Mouse (Mus musculus) activated CD4-positive, CD25-positive, alpha-beta regulatory T cell, adult 9 weeks (primary cell): Measurements from ENCODE around the gene Wfdc5. TPM values are rescaled to one million over a fixed set of nuclear protein-coding genes. Genes with fewer than 3 reads are reported as not detected.

Experiments used
- polyA plus RNA-seq: library from polyadenylated mRNA; unstranded; fragments of 100-300 nt; shearing (Covaris generic); gene quantifications from one replicate; pipeline ENCODE4 v1.2.1, GENCODE M21; 2017

Gene Wfdc5
- polyA plus RNA-seq, result not detected

DNA sequence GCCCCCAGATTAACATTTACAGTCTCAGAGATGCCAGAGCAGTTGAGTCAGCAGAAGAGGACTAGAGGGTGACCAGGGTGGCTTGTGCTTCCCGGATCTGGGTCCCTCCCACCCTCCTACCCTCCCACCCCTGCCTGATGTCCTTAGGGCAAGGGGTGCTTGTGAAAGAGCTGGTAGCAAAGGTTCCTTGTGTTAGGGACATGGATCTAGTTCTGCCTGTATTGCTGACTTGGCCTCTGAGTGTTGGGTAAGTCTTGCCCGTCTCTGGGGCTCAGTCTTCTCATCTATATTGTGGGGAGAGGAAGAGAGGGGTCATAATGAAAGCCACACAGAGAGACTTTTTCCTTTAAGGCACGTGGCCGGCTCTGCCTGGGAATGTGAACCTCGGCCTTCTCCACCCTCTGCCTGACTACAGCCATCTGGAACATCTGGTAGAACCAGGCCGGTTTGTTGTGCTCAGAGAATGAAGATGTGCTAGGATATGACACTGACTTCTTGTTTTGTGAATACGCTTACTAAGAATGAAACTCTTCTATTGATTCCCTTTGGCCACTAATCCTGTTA is at the start of gene Wfdc5:
Gene Wfdc5 (minus strand): TSS at position 51 of the 564 bp plus-strand sequence.

DNA sequence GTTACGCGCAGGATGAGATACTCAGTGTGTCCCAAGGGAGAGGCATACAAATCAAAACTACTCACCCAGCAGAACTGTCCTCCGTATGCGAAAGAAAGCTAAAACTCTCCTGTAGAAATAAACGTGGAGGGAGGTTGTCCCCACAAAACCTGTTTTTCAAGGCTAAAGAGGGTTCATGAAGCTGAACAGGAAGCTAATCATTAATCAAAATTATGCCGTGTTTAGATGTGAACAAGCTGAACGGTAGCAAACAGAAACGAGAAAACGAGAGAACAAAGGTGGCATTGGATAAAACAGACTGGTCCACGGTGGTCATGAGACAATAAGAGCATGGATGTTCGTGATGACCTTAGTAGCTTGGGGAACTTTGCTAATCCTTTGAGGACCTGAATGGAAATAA is 39.0 kb upstream of the Wfdc5 start, which contains the start of gene Wfdc15b:
Gene Wfdc15b (minus strand): TSS at position 139 of the 400 bp plus-strand sequence.

DNA sequence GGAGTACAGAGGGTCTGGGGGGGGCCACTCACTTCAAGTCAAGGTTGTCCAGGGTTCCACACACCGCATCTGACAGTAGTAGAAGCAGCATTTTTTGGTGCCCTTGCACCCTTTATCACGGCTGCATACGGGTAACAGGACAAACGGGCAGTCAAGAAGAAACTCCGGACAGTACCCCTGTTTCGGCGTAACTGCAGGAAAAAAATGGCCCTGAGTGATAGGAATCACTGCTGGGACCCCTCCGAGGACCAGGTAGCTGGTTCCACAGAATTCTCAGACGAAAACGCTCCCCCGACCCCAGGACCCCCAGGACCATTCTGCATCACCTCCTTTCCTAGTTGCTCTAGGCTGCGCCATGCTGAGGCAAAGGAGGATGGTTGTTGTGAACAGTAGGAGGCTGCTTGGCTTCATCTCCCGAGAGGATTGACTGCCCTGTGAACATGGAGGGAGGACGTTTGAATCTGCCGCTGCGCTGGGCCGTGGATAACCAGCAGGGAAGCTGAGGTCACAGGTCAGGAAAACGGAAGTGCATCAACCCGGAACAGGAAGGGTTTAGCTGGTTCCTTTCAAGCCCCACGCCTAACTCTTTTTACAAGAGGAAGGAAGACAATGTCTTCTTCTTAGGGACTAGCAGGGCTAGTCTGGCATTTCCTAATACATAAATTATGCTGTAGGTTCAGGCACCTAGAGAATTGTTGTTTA is 17.2 kb upstream of the Wfdc5 start, which contains the start of gene Wfdc15a:
Gene Wfdc15a (minus strand): TSS at position 505 of the 702 bp plus-strand sequence.

DNA sequence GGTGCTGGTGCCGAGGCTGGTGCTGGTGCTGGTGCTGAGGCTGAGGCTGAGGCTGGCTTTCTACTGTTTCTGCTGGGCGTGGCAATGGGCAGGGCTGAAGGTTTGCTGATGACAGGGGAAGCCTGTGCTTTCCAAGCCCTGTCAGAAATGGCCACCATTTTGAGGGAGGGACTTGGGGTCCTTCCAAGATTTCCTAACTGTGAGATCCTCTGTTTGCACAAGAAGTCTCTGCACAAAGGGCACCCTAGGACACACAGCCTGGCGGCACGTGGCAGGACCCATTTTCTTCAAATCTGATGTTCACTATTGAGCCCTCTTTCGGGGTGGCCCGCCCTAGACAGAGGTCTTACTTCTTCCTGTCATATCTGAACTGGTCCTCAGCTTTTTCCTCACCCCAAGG is 8.0 kb upstream of the Wfdc5 start, which contains the start of gene Wfdc12:
Gene Wfdc12 (minus strand): TSS at position 33 of the 400 bp plus-strand sequence.

DNA sequence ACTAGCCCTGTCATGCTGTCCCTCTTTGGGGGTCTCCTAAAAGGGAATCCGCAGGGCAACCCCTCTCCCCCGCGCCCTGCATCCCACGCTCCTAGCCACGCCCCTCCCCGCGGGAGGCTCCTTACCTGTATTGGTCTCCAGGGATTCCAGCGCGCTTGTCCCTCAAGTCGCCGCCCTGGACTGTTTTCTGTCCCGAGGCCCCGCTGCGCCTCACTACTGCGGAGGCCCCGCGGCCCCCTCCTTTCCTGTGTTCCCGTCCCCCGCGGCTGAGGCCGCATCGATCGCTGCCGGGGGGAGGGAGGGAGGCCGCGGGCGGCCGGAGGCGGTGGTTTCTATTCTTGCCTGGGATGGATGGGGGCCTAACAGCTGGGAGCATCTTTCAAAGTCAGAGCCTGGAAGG is 11.6 kb downstream of the Wfdc5 start, which contains the start of gene Kcns1:
Gene Kcns1 (minus strand): TSS at position 212 of the 400 bp plus-strand sequence.

Other genes starting within 250 kb of the Wfdc5 start
- 89.5 TPM for gene Ywhab, start 187.8 kb downstream of the Wfdc5 start, polyA plus RNA-seq
- 4.6 TPM for gene Pabpc1l, start 157.3 kb downstream of the Wfdc5 start, polyA plus RNA-seq
- gene Stk4, start 112.4 kb downstream of the Wfdc5 start, polyA plus RNA-seq, result 309 TPM
- 147 TPM for gene Tomm34, start 111.6 kb downstream of the Wfdc5 start, polyA plus RNA-seq
- gene Kcns1, start 11.6 kb downstream of the Wfdc5 start, polyA plus RNA-seq, result not detected
- gene Wfdc12, start 7.9 kb upstream of the Wfdc5 start, polyA plus RNA-seq, result not detected
- not detected for gene Wfdc15a, start 17.4 kb upstream of the Wfdc5 start, polyA plus RNA-seq
- gene Wfdc15b, start 38.9 kb upstream of the Wfdc5 start, polyA plus RNA-seq, result not detected
- gene Svs2, start 55.7 kb upstream of the Wfdc5 start, polyA plus RNA-seq, result not detected
- not detected for gene Svs3b, start 73.9 kb upstream of the Wfdc5 start, polyA plus RNA-seq
- not detected for gene Svs4, start 95.7 kb upstream of the Wfdc5 start, polyA plus RNA-seq
- gene Svs3a, start 106.5 kb upstream of the Wfdc5 start, polyA plus RNA-seq, result not detected
- gene Svs6, start 134.0 kb upstream of the Wfdc5 start, polyA plus RNA-seq, result not detected
- gene Svs5, start 150.0 kb upstream of the Wfdc5 start, polyA plus RNA-seq, result not detected
- 5.0 TPM for gene Slpi, start 206.4 kb upstream of the Wfdc5 start, polyA plus RNA-seq
- not detected for gene Rbpjl, start 220.4 kb upstream of the Wfdc5 start, polyA plus RNA-seq
- gene Matn4, start 222.4 kb upstream of the Wfdc5 start, polyA plus RNA-seq, result not detected